Mouse (Mus musculus): ENCODE measurements around the gene Setd1b. TPM values are rescaled to one million over a fixed set of nuclear protein-coding genes. Genes with fewer than 3 reads are reported as not detected.

Setd1b gene
- total and polyA plus RNA-seq, 3 experiments: 3.0 to 23.5 TPM; not detected in 1

DNA sequence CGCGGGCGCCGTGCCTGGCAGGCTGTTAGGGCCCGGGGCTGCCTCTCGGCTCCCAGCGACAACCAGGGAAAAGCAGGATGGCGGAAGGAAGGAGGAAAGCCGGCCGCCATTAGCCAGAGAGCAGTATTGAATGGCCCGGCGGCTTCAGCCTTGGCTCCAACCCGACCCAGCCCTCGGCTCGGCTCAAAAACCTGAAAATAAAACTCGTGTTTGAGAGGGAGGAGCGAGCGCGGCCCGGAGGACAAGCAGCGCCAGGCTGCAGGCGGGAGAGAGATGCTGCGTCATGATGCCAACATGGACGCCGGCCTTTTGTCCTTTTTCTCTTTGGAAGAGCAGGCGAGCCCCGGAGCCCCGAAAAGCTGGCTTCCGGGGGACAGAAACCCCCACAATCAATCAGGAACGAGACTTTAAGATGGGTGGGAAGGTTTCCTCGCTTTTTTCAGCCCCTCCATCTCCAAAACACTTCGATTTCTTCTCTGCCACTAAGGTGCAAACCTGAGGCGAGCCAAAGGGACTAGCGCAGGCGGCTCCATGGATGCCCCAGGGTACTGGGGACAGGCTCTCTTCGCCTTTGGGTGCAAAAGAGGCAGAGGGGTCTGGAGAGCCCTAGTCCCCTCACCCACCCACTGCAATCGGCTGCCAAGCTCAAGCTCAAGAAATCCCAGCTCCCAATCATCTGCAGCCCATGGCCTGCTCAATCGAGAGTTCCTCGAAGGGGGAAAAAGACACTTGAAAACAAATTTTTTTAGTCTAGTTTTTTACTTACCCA lies 2.9 kb upstream of the Setd1b start (continued):
- TF ChIP-seq E2F4 (IDR thresholded peaks at IDR 0.05; ENCODE audit: borderline replicate concordance, low read depth, low read length): peak; percentile 89; the same call in 1 of the 2 replicates
- TF ChIP-seq POLR2A (IDR thresholded peaks at IDR 0.05; ENCODE audit: control insufficient read depth in 1 of 2, insufficient read depth in 1 of 2, low read depth in 1 of 2, low read length in 2 of 2, poor library complexity in 1 of 2): peak in 1 of 2 experiments; percentile 53; a peak in 3 of 4 replicates
- 0 out of 2 replicates have a peak, but pooled peaks have one; percentile 21 for TF ChIP-seq MYC (IDR thresholded peaks at IDR 0.05; ENCODE audit: low read depth, low read length)
- TF ChIP-seq RAD21 (IDR thresholded peaks at IDR 0.05; ENCODE audit: low read depth, low read length): no peak
- TF ChIP-seq TCF12 (IDR thresholded peaks at IDR 0.05; ENCODE audit: low read depth, low read length): peak; percentile 35
- peak; percentile 30; the same call in 1 of the 2 replicates for TF ChIP-seq SIN3A (IDR thresholded peaks at IDR 0.05; ENCODE audit: low read length)
- no peak for TF ChIP-seq TAL1 (IDR thresholded peaks at IDR 0.05; ENCODE audit: low read length)
- TF ChIP-seq TBP (IDR thresholded peaks at IDR 0.05; ENCODE audit: low read depth, low read length): 0 out of 2 replicates have a peak, but pooled peaks have one; percentile 57
- TF ChIP-seq ZC3H11A (IDR thresholded peaks at IDR 0.05; ENCODE audit: low read depth, low read length): no peak
- TF ChIP-seq NRF1 (IDR thresholded peaks at IDR 0.05; ENCODE audit: insufficient read depth, low read depth, low read length, poor library complexity, severe bottlenecking): no peak
- TF ChIP-seq CTCF (IDR thresholded peaks at IDR 0.05 in 2 of 3, conservative IDR thresholded peaks at IDR 0.05 in 1 of 3; ENCODE audit: control insufficient read depth in 1 of 3, insufficient read depth in 1 of 3, low read depth in 2 of 3, low read length in 3 of 3, poor library complexity in 1 of 3, severe bottlenecking in 1 of 3): no peak
- no peak for TF ChIP-seq SMC3 (IDR thresholded peaks at IDR 0.05; ENCODE audit: low read depth, low read length)

DNA sequence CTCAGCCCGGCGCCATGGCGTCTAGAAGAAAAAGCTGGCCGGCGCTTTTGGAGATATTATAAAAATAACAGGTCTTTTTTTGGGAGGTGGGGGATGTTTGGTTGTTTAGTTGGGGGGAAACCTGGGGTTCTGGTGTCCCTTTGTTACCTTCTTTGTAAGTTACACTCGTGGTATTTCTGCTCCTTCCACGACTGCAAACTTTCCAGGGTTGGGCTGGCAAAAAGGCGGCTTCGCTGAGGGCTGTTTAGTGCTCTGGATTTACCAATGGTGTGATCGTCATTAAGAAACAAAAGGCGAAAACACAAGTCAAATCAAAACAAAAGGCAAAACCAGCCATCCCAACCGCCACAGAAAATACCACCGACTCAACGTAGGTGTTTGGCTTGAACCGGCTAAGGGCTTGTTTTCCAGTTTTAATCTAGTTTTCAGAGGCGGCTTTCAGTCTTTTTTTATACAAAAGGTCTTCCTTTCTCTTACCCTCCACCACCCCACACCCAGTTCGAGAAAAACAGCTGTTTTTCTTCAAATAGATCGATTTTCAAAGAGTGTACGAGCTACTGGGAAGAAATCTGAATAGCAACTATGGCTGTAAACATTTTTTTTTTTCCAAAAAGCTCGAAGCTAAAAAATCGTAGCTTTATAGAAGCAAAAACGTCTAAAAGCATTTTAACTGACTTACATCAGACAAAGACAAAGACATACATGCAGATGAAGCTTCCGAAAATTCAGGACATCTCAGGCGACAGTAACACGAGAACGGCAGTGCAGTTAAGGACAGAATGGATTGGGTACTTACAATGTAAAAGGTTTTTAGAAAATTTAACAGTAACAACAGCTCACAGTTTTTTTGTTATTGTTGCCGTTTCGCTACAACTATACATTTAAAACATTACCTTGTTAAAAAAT lies 2.0 kb upstream of the Setd1b start:
- Histone ChIP-seq H3K9me3 (replicated peaks; ENCODE audit: insufficient read depth, low read length) (no peaks in the 10 kb centered on the region), H3K27me3 (ENCODE audit: control insufficient read depth in 1 of 2, insufficient read depth in 2 of 2, low read length in 2 of 2) (no peaks in the 10 kb centered on the region), H3K4me1 (ENCODE audit: control insufficient read depth in 1 of 2, insufficient read depth in 2 of 2, low read length in 2 of 2) (peaks cover 3 to 19% of the 10 kb centered on the region in 2 experiments; a peak in 3 of 4 replicates), H3K79me2 (ENCODE audit: control insufficient read depth, insufficient read depth, low read length, poor library complexity) (peaks cover 74% of the 10 kb centered on the region), H3K4me3 (ENCODE audit: control insufficient read depth in 1 of 2, insufficient read depth in 1 of 2, low read depth in 2 of 2, low read length in 2 of 2) (peak overlapping the region; percentile 78 to 81), H3K36me3 (ENCODE audit: control insufficient read depth in 1 of 2, insufficient read depth in 2 of 2, low read length in 2 of 2) (peaks cover 0 to 14% of the 10 kb centered on the region in 2 experiments; a peak in 3 of 4 replicates), H3K9ac (ENCODE audit: control insufficient read depth, low read depth, low read length, poor library complexity, severe bottlenecking) (peak overlapping the region; percentile 98), H3K27ac (ENCODE audit: control insufficient read depth, low read depth, low read length) (peak overlapping the region; percentile 100)
- DNase-seq (ENCODE audit: low read depth, low spot score): peak; percentile 70
- TF ChIP-seq MYC (IDR thresholded peaks at IDR 0.05; ENCODE audit: low read depth, low read length) (peak; percentile 38), ZKSCAN1 (IDR thresholded peaks at IDR 0.05; ENCODE audit: low read depth, low read length) (no peak), HCFC1 (IDR thresholded peaks at IDR 0.05; ENCODE audit: low read depth, low read length) (no peak), CTCF (IDR thresholded peaks at IDR 0.05 in 2 of 3, conservative IDR thresholded peaks at IDR 0.05 in 1 of 3; ENCODE audit: control insufficient read depth in 1 of 3, insufficient read depth in 1 of 3, low read depth in 2 of 3, low read length in 3 of 3, poor library complexity in 1 of 3, severe bottlenecking in 1 of 3) (no peak), POLR2AphosphoS2 (IDR thresholded peaks at IDR 0.05; ENCODE audit: low read length) (0 out of 2 replicates have a peak, but pooled peaks have one; percentile 9), POLR2A (IDR thresholded peaks at IDR 0.05; ENCODE audit: control insufficient read depth in 1 of 2, insufficient read depth in 1 of 2, low read depth in 1 of 2, low read length in 2 of 2, poor library complexity in 1 of 2) (peak in 1 of 2 experiments; percentile 39; a peak in 1 of 4 replicates), ZC3H11A (IDR thresholded peaks at IDR 0.05; ENCODE audit: low read depth, low read length) (no peak), ZNF384 (IDR thresholded peaks at IDR 0.05; ENCODE audit: low read depth, low read length) (0 out of 2 replicates have a peak, but pooled peaks have one; percentile 0), CHD2 (IDR thresholded peaks at IDR 0.05; ENCODE audit: low read length) (no peak), SIN3A (IDR thresholded peaks at IDR 0.05; ENCODE audit: low read length) (0 out of 2 replicates have a peak, but pooled peaks have one; percentile 27), USF2 (IDR thresholded peaks at IDR 0.05; ENCODE audit: borderline replicate concordance in 1 of 2, insufficient read depth in 1 of 2, low read depth in 1 of 2, low read length in 2 of 2) (no peak), GABPA (IDR thresholded peaks at IDR 0.05; ENCODE audit: low read depth, low read length) (no peak), CHD1 (IDR thresholded peaks at IDR 0.05; ENCODE audit: low read depth, low read length) (peak; percentile 98), ETS1 (IDR thresholded peaks at IDR 0.05; ENCODE audit: low read depth, low read length) (no peak)

All from MEL (cell line).